Mouse (Mus musculus): ENCODE data around the gene Mtg2. TPM values are rescaled to one million over a fixed set of nuclear protein-coding genes. Genes with fewer than 3 reads are reported as not detected.
A peak's percentile ranks its signal among the peaks of the same experiment; 100 is the strongest.

Gene Mtg2
- polyA plus RNA-seq, 1 experiment from 2014 or later = 34.0 TPM

DNA sequence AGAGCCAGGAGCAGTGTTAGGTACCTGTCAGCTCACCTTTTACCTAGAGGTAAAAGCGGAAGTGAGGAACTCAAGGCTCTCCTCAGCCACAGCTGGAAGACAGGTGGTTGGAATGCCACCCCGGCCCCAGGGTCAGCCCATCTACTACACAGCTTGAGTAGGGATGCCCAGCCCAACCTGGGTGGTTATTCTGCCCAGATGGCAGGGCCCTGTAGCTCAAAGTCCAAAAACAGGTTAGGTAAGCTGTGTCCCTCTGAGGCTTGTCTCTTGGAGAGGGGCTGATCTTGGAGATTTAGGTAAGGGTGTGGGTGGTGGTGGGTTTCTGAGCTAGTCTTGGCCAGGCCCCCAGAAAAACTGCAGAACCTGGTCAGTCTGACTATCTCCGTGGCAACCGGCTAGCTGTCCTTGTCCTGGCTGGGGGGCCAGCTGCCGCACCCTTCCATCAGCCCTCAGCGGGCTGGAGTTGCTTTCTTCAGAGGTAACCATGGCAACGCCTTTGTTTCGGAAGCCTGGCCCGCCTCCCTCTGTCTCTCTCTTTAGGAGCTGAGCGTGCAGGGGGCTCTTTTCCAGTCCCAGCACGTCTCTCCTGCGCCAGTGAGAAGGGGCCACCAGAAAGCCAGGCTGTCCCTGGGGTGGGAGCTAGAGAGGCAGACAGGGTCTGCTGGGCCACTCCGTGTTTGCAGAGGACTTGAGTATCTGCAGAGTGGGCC, 47.3 kb downstream of the Mtg2 start:
- 8% methylated on average over 13 of the region's 13 CpGs for WGBS
- H3K4me1 ChIP-seq = peaks cover 60% of the 10 kb centered on the region
- H3K36me3 ChIP-seq (replicated peaks) = no peaks in the 10 kb centered on the region
- peak overlapping the region; percentile 83 for H3K4me3 ChIP-seq
- H3K9me3 ChIP-seq = no peaks in the 10 kb centered on the region
- DNase-seq (ENCODE audit: extremely low spot score, low spot score) = peak; percentile 73
- no peaks in the 10 kb centered on the region for H3K27me3 ChIP-seq (ENCODE audit: poor library complexity, severe bottlenecking)
- H3K27ac ChIP-seq = peak overlapping the region; percentile 86

DNA sequence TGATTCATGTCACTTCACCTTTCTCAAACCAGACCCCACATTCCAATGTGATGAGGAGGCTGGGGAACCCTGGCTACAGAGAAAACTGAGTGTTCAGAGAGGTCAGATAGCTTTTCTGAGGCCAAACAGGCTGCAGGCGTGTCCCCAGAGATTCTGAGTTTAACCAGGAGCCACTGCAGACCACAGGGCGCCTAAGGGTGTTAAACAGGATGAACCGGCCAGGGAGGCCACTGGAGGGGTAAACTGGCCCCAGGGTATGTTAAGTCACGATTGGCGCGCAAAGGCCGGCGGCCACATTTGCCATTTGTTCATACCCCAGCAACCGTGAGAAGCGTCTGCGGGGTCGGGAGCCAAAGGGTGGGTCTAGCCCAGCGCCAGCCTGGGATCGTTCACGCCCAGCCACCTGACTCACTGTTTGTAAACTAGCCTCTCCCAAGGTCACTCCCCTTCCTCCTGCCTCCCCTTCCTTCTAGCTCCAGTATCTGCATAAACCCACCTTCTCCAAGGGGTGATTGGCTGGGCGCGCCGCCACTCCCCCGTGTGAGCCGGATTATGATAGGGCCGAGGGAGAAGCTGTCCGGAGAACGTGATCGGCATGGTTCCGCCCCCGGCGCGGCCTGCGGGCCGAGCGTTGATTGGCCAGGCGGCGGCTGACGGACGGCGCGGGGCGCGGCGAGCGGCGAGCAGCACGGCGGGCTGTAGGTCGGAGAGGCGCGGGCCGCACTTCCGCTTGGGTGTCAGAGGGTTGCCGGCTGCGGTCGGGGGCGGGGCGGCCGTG, 48.5 kb downstream of the Mtg2 start, which contains the start of gene Osbpl2:
Gene Osbpl2 (plus strand): TSS at position 646 of the 778 bp plus-strand sequence.
- DNase-seq (ENCODE audit: extremely low spot score, low spot score) = peak; percentile 100
- Histone ChIP-seq H3K27ac (peak within 1 kb of the TSS; percentile 86), H3K4me1 (peaks cover 60% of the 10 kb centered on the region), H3K36me3 (replicated peaks) (peaks cover 7% of the 10 kb centered on the region), H3K27me3 (ENCODE audit: poor library complexity, severe bottlenecking) (no peaks in the 10 kb centered on the region), H3K9me3 (no peaks in the 10 kb centered on the region), H3K4me3 (peak within 1 kb of the TSS; percentile 83)
- under 1% methylated on average over 55 of the region's 55 CpGs for WGBS

- 2% methylated on average over 68 of the region's 68 CpGs for WGBS
- no peaks in the 10 kb centered on the region for H3K27me3 ChIP-seq (ENCODE audit: poor library complexity, severe bottlenecking)
- H3K27ac ChIP-seq = peak overlapping the region; percentile 86
- DNase-seq (ENCODE audit: extremely low spot score, low spot score) = peak; percentile 46
- peak overlapping the region; percentile 83 for H3K4me3 ChIP-seq
- no peaks in the 10 kb centered on the region for H3K9me3 ChIP-seq
- peaks cover 52% of the 10 kb centered on the region for H3K4me1 ChIP-seq
- peaks cover 10% of the 10 kb centered on the region for H3K36me3 ChIP-seq (replicated peaks)
Measured at GRCm38 (mm10) chr2:180119439-180120291, 49.3 kb downstream of the Mtg2 start.

DNA sequence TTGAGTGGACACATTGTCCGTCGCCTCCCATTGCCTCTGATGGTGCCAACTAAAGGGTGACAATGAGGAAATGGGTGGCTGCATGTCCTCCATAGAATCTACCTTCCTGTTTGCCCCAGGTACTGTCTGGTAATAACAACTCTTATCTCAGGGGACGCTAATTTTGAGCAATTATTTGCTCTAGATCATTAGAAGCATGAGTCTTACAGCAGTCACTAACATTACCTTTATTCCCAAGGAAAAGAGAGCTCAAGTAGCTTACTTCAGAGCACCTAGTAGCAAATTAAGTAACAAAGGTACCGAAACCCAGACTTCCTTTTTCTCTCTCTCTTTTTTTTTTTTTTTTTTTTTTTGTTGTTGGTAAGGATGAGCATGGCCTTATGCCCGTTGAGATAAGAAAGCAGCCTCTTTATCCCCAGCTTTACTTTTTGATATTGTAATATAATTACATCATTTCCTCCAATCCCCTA, 49.9 kb downstream of the Mtg2 start:
- H3K27ac ChIP-seq = no peak overlapping the region
- H3K9me3 ChIP-seq = no peaks in the 10 kb centered on the region
- no peak for DNase-seq (ENCODE audit: extremely low spot score, low spot score)
- no peaks in the 10 kb centered on the region for H3K27me3 ChIP-seq (ENCODE audit: poor library complexity, severe bottlenecking)
- H3K36me3 ChIP-seq (replicated peaks) = peaks cover 10% of the 10 kb centered on the region
- peak overlapping the region; percentile 83 for H3K4me3 ChIP-seq
- 75% methylated on average over 5 of the region's 5 CpGs for WGBS
- peaks cover 45% of the 10 kb centered on the region for H3K4me1 ChIP-seq

DNA sequence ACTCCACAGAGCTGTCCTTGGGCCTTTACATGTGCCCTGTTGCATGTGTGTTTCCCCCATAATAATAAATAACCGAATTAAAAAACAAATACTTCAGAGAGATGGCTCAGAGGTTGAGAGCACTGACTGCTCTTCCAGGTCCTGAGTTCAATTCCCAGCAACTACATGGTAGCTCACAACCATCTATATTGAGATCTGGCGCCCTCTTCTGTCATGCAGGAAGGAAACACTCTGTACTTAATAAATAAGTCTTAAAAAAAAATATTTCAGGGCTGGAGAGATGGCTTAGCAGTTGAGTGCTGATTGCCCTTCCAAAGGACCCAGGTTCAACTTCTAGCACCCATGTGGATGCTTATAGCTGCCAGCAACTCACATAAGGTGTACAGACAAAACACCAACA, 53.8 kb downstream of the Mtg2 start:
- Histone ChIP-seq H3K9me3 (no peaks in the 10 kb centered on the region), H3K4me3 (no peak overlapping the region), H3K27me3 (ENCODE audit: poor library complexity, severe bottlenecking) (no peaks in the 10 kb centered on the region), H3K4me1 (peaks cover 39% of the 10 kb centered on the region), H3K36me3 (replicated peaks) (peaks cover 10% of the 10 kb centered on the region), H3K27ac (no peak overlapping the region)
- 83% methylated on average over 2 of the region's 2 CpGs for WGBS
- DNase-seq (ENCODE audit: extremely low spot score, low spot score) = no peak

GRCm38 (mm10) chr2:180126195-180126594, 55.8 kb downstream of the Mtg2 start:
- Histone ChIP-seq H3K27ac (no peak overlapping the region), H3K9me3 (no peaks in the 10 kb centered on the region), H3K4me1 (peaks cover 29% of the 10 kb centered on the region), H3K27me3 (ENCODE audit: poor library complexity, severe bottlenecking) (no peaks in the 10 kb centered on the region), H3K36me3 (replicated peaks) (peaks cover 10% of the 10 kb centered on the region), H3K4me3 (no peak overlapping the region)
- 24% methylated on average over 4 of the region's 4 CpGs for WGBS
- DNase-seq (ENCODE audit: extremely low spot score, low spot score) = no peak

GRCm38 (mm10) chr2:180127675-180128074, 57.3 kb downstream of the Mtg2 start:
- DNase-seq (ENCODE audit: extremely low spot score, low spot score) = no peak
- Histone ChIP-seq H3K36me3 (replicated peaks) (peaks cover 10% of the 10 kb centered on the region), H3K4me1 (peaks cover 29% of the 10 kb centered on the region), H3K27ac (no peak overlapping the region), H3K4me3 (no peak overlapping the region), H3K9me3 (no peaks in the 10 kb centered on the region), H3K27me3 (ENCODE audit: poor library complexity, severe bottlenecking) (no peaks in the 10 kb centered on the region)
- 63% methylated on average over 1 of the region's 1 CpGs for WGBS

- Histone ChIP-seq H3K4me3 (no peak overlapping the region), H3K27ac (no peak overlapping the region), H3K27me3 (ENCODE audit: poor library complexity, severe bottlenecking) (no peaks in the 10 kb centered on the region), H3K4me1 (no peaks in the 10 kb centered on the region), H3K9me3 (no peaks in the 10 kb centered on the region), H3K36me3 (replicated peaks) (0 out of 2 replicates have a peak, but pooled peaks cover under 1% of the 10 kb centered on the region)
- no peak for DNase-seq (ENCODE audit: extremely low spot score, low spot score)
- 94% methylated on average over 4 of the region's 4 CpGs for WGBS
Measured at GRCm38 (mm10) chr2:180133231-180133630, 62.8 kb downstream of the Mtg2 start.

- WGBS = 85% methylated on average over 3 of the region's 3 CpGs
- DNase-seq (ENCODE audit: extremely low spot score, low spot score) = no peak
- Histone ChIP-seq H3K36me3 (replicated peaks) (peaks cover 7% of the 10 kb centered on the region), H3K4me1 (no peaks in the 10 kb centered on the region), H3K9me3 (no peaks in the 10 kb centered on the region), H3K27ac (no peak overlapping the region), H3K4me3 (no peak overlapping the region), H3K27me3 (ENCODE audit: poor library complexity, severe bottlenecking) (no peaks in the 10 kb centered on the region)
Measured at GRCm38 (mm10) chr2:180133911-180134310, 63.5 kb downstream of the Mtg2 start.

GRCm38 (mm10) chr2:180135414-180135813, 65.0 kb downstream of the Mtg2 start:
- Histone ChIP-seq H3K9me3 (no peaks in the 10 kb centered on the region), H3K27me3 (ENCODE audit: poor library complexity, severe bottlenecking) (no peaks in the 10 kb centered on the region), H3K27ac (no peak overlapping the region), H3K4me1 (no peaks in the 10 kb centered on the region), H3K4me3 (no peak overlapping the region), H3K36me3 (replicated peaks) (peaks cover 8% of the 10 kb centered on the region)
- 87% methylated on average over 5 of the region's 5 CpGs for WGBS
- DNase-seq (ENCODE audit: extremely low spot score, low spot score) = no peak
